Mouse (Mus musculus) limb, embryonic 14.5 days (tissue): ENCODE measurements around the gene Aspscr1. TPM values are rescaled to one million over a fixed set of nuclear protein-coding genes. Genes with fewer than 3 reads are reported as not detected.

Source experiments
- ATAC-seq: fragments of 200-750 bp; cut with Nextera tagmentation; 2 replicates; pipeline ENCODE4 v1.8.0; 2017; ENCODE audit warnings: low read depth, moderate number of reproducible peaks, moderate TSS enrichment; ENCODE audit not compliant: low FRiP score
- DNase-seq: peaks from one replicate; pipeline ENCODE4 v3.0.0-alpha.2; 2015; ENCODE audit warnings: low spot score
- H3K27ac ChIP-seq: fragments of 300-500 bp; sonication (generic); replicated peaks from 2 replicates; pipeline ENCODE4 v1.5.1; 2014; ENCODE audit warnings: low read depth, mild to moderate bottlenecking, low read length, moderate library complexity, mixed read lengths
- H3K27me3 ChIP-seq: fragments of 300-500 bp; sonication (generic); 2 replicates; pipeline ENCODE4 v1.6.1; 2014; ENCODE audit warnings: low read length, mixed read lengths; ENCODE audit not compliant: control insufficient read depth, insufficient read depth
- H3K36me3 ChIP-seq: fragments of 300-500 bp; sonication (generic); 2 replicates; pipeline ENCODE4 v1.6.1; 2014; ENCODE audit warnings: mild to moderate bottlenecking, low read length, moderate library complexity, mixed read lengths; ENCODE audit not compliant: control insufficient read depth, insufficient read depth
- H3K4me1 ChIP-seq: fragments of 300-500 bp; sonication (generic); 2 replicates; pipeline ENCODE4 v1.6.1; 2014; ENCODE audit warnings: antibody characterized with exemption, low read length, mixed read lengths; ENCODE audit not compliant: control insufficient read depth, insufficient read depth
- H3K4me2 ChIP-seq: fragments of 300-500 bp; sonication (generic); replicated peaks from 2 replicates; pipeline ENCODE4 v1.6.1; 2014; ENCODE audit warnings: low read depth, mild to moderate bottlenecking, low read length, moderate library complexity; ENCODE audit not compliant: severe bottlenecking
- H3K4me3 ChIP-seq: fragments of 300-500 bp; sonication (generic); replicated peaks from 2 replicates; pipeline ENCODE4 v1.5.1; 2014; ENCODE audit warnings: low read length
- H3K9ac ChIP-seq: fragments of 300-500 bp; sonication (generic); 2 replicates; pipeline ENCODE4 v1.6.1; 2014; ENCODE audit warnings: mild to moderate bottlenecking, low read depth, low read length, moderate library complexity; ENCODE audit not compliant: severe bottlenecking
- H3K9me3 ChIP-seq: fragments of 300-500 bp; sonication (generic); 2 replicates; pipeline ENCODE4 v1.6.1; 2016; ENCODE audit warnings: low read length; ENCODE audit not compliant: control insufficient read depth
- POLR2A ChIP-seq: fragments of 200-500 bp; IDR thresholded peaks from 2 replicates; pipeline ENCODE4 v1.8.0; 2012; ENCODE audit warnings: inconsistent platforms, mild to moderate bottlenecking, moderate library complexity, borderline replicate concordance; ENCODE audit not compliant: insufficient read depth, insufficient read length; ENCODE audit errors: extremely low read depth
- WGBS: fragments of 180-500 bp; shearing (Covaris S2); extraction: QIAGEN DNeasy Blood & Tissue Kit; methylation state at CpG from one replicate; pipeline ENCODE4 v1.1.7; 2014; 5-methylcytosine and 5-hydroxymethylcytosine counted together
- polyA plus RNA-seq, 2 experiments: library from polyadenylated mRNA; depleted of rRNA in 1 of 2; stranded (reverse) in 1 of 2; unstranded in 1 of 2; fragments of >200 nt; fragmentation: Nextera tagmentation in 1 of 2; extraction: Ambion mirVana in 1 of 2; gene quantifications; 2 replicates each; pipeline versions ENCODE4 v1.2.1 to v1.2.3; 2012 to 2014

Aspscr1 gene
- polyA plus RNA-seq, 2 experiments, result 73.9 to 96.1 TPM

- Histone ChIP-seq H3K27me3 (no peaks in the 10 kb centered on the region), H3K9ac (no peak overlapping the region), H3K36me3 (peaks cover 36% of the 10 kb centered on the region), H3K9me3 (no peaks in the 10 kb centered on the region), H3K4me1 (peaks cover 11% of the 10 kb centered on the region), H3K4me2 (0 out of 2 replicates have a peak overlapping the region, but pooled peaks have one; percentile 98), H3K4me3 (no peak overlapping the region), H3K27ac (no peak overlapping the region)
- ATAC-seq (no peak), DNase-seq (no peak)
- WGBS, result 91% methylated on average over 13 of the region's 13 CpGs
- TF ChIP-seq POLR2A, result no peak
These were observed 47.1 kb downstream of the Aspscr1 start for GRCm38 (mm10) chr11:120719841-120720376.

GRCm38 (mm10) chr11:120720450-120720849 lies 47.7 kb downstream of the Aspscr1 start:
- peaks cover 11% of the 10 kb centered on the region for H3K4me1 ChIP-seq
- no peak for TF ChIP-seq POLR2A
- peak overlapping the region; percentile 71 for H3K4me3 ChIP-seq
- 15% methylated on average over 17 of the region's 17 CpGs for WGBS
- no peaks in the 10 kb centered on the region for H3K9me3 ChIP-seq
- peak overlapping the region; percentile 98 for H3K4me2 ChIP-seq
- DNase-seq (peak; percentile 90), ATAC-seq (peak; percentile 32; the same call in 1 of the 2 replicates)
- peaks cover 39% of the 10 kb centered on the region for H3K36me3 ChIP-seq
- H3K27me3 ChIP-seq, result no peaks in the 10 kb centered on the region
- H3K9ac ChIP-seq, result peak overlapping the region; percentile 76
- H3K27ac ChIP-seq, result no peak overlapping the region; the same call in 1 of the 2 replicates

GRCm38 (mm10) chr11:120721124-120722066 lies 48.6 kb downstream of the Aspscr1 start, which contains the start of gene Rac3:
Gene Rac3 (plus strand): TSS chr11:120721470.
- peaks cover 34% of the 10 kb centered on the region for H3K36me3 ChIP-seq
- peak within 1 kb of the TSS; percentile 76 for H3K9ac ChIP-seq
- ATAC-seq (peak; percentile 89), DNase-seq (peak; percentile 66)
- 2% methylated on average over 45 of the region's 90 CpGs for WGBS
- TF ChIP-seq POLR2A, result 0 out of 2 replicates have a peak, but pooled peaks have one; percentile 29
- H3K27ac ChIP-seq, result no peak within 1 kb of the TSS; the same call in 1 of the 2 replicates
- no peaks in the 10 kb centered on the region for H3K27me3 ChIP-seq
- no peaks in the 10 kb centered on the region for H3K9me3 ChIP-seq
- peak within 1 kb of the TSS; percentile 98 for H3K4me2 ChIP-seq
- H3K4me3 ChIP-seq, result peak within 1 kb of the TSS; percentile 71
- H3K4me1 ChIP-seq, result peaks cover 11% of the 10 kb centered on the region

- Histone ChIP-seq H3K4me2 (peak overlapping the region; percentile 98), H3K4me1 (peaks cover 15% of the 10 kb centered on the region), H3K4me3 (peak overlapping the region; percentile 71), H3K9ac (peak overlapping the region; percentile 76), H3K27ac (no peak overlapping the region), H3K27me3 (no peaks in the 10 kb centered on the region), H3K36me3 (peaks cover 32% of the 10 kb centered on the region), H3K9me3 (no peaks in the 10 kb centered on the region)
- no peak for TF ChIP-seq POLR2A
- 20% methylated on average over 21 of the region's 21 CpGs for WGBS
- ATAC-seq (no peak), DNase-seq (no peak)
These were observed 49.4 kb downstream of the Aspscr1 start for GRCm38 (mm10) chr11:120722067-120722630.

GRCm38 (mm10) chr11:120722761-120723382 lies 50.1 kb downstream of the Aspscr1 start:
- TF ChIP-seq POLR2A, result no peak
- H3K27me3 ChIP-seq, result no peaks in the 10 kb centered on the region
- H3K4me2 ChIP-seq, result no peak overlapping the region
- no peak overlapping the region for H3K4me3 ChIP-seq
- H3K9me3 ChIP-seq, result no peaks in the 10 kb centered on the region
- no peak overlapping the region for H3K27ac ChIP-seq
- H3K4me1 ChIP-seq, result peaks cover 15% of the 10 kb centered on the region
- H3K9ac ChIP-seq, result no peak overlapping the region
- peaks cover 25% of the 10 kb centered on the region for H3K36me3 ChIP-seq
- DNase-seq, result no peak
- ATAC-seq, result no peak
- 88% methylated on average over 11 of the region's 11 CpGs for WGBS
